Mouse (Mus musculus): ENCODE results near the gene Clic5. TPM values are rescaled to one million over a fixed set of nuclear protein-coding genes. Genes with fewer than 3 reads are reported as not detected.

The Clic5 gene
- polyA plus RNA-seq, 1 experiment = 3.3 TPM

DNA sequence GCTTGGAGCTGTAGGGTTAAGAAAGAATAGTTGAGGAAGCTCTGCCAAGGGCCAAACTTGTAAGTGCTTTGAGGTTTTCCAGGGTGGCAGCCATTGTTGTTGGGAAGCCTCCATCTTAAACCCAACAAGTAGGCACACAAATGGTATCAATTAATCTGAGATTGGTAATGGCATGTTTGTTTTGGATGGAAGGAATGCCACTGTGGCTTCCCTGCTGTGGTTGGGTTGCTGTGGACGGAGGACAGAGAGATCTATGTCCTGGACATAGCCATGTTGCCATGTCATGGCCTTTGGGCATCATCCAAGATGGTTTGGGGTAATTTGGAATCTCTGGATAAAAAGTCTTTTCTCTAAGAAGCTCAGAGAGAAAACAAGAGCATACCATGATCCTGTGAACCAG is 108.8 kb downstream of the Clic5 start:
- no peak overlapping the region for H3K4me3 ChIP-seq (ENCODE audit: insufficient read depth, low read length)
- H3K27ac ChIP-seq (ENCODE audit: insufficient read depth, low read length) = no peak overlapping the region
- TF ChIP-seq POLR2A (IDR thresholded peaks at IDR 0.05; ENCODE audit: extremely low read depth, insufficient read depth, low read length) (no peak), CTCF (IDR thresholded peaks at IDR 0.05; ENCODE audit: extremely low read depth, insufficient read depth, low read length) (no peak)
- H3K4me1 ChIP-seq (ENCODE audit: control insufficient read depth, insufficient read depth, low read length) = no peaks in the 10 kb centered on the region

DNA sequence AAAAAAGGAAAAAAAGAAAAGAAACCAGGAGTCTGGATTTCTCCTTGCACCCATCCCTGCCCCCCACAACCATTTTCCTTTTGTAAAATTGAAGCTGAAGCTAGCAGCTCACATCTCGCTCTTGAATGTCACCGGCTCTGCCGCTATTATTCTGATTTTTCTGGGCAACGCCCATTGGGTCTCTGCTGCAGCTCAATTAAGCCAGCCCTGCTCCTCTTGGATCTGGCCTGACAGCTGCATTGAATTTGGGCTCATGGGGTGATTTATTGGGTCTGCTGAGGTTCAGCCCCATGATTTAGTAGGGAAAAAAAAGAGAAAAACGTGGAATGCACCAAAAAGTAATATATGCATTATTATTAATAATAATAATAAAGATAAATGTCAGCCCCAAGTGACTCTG is 111.9 kb downstream of the Clic5 start:
- TF ChIP-seq CTCF (IDR thresholded peaks at IDR 0.05; ENCODE audit: extremely low read depth, insufficient read depth, low read length) (no peak), POLR2A (IDR thresholded peaks at IDR 0.05; ENCODE audit: extremely low read depth, insufficient read depth, low read length) (no peak)
- no peak overlapping the region for H3K27ac ChIP-seq (ENCODE audit: insufficient read depth, low read length)

DNA sequence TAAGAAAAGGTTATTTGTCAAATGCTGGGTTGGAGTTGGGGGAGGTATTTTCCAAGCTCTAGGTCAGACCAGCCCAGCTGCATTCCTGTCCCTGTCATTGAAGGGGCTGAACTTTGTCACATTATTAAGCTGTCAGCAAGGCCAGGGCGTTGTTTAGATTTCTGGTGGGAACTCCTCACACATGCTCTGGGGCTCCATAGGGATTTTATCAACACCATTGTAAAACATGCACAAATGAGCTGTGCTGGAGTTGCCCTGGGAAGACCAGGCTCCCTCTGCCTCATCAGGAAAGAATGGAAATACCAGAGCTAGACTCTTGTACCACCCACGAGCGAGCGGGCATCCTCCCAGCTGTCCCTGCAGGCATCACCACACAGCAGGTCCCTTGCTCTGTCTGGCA is 112.3 kb downstream of the Clic5 start:
- H3K27ac ChIP-seq (ENCODE audit: insufficient read depth, low read length) = no peak overlapping the region
- no peak overlapping the region for H3K4me3 ChIP-seq (ENCODE audit: insufficient read depth, low read length)
- no peak for TF ChIP-seq POLR2A (IDR thresholded peaks at IDR 0.05; ENCODE audit: extremely low read depth, insufficient read depth, low read length)
- TF ChIP-seq CTCF (IDR thresholded peaks at IDR 0.05; ENCODE audit: extremely low read depth, insufficient read depth, low read length) = no peak
- H3K4me1 ChIP-seq (ENCODE audit: control insufficient read depth, insufficient read depth, low read length) = no peaks in the 10 kb centered on the region

More for the DNA sequence above, 111.9 kb downstream of the Clic5 start:
- Histone ChIP-seq H3K4me1 (ENCODE audit: control insufficient read depth, insufficient read depth, low read length) (no peaks in the 10 kb centered on the region), H3K4me3 (ENCODE audit: insufficient read depth, low read length) (no peak overlapping the region)

DNA sequence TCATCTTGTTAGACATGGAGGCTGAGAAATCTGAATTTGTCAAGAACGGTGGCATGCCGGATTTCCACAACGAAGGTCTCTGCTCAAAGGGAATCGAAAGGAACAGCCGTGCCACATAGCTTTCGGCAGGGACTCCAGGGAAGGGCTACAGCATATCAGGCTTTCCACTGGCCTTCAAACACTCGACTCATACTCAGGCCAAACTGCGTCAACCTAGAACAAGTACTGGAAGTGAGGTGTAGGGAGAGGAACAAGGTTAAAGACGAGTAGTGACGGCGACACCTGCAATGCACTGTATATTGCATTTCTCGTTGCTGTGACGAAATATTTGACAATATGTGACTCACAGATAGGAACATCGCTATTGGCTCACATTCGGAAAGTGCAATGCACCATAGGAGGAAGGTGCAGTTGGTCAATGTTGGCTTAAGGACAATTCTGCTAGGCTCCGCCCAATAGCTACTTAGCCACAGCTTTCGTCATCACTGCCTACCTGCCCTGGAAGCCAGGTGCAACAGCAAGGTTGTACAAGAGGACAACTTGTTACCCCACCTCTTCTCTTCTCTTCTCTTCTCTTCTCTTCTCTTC is 112.9 kb downstream of the Clic5 start:
- TF ChIP-seq POLR2A (IDR thresholded peaks at IDR 0.05; ENCODE audit: extremely low read depth, insufficient read depth, low read length) = no peak
- no peak for TF ChIP-seq CTCF (IDR thresholded peaks at IDR 0.05; ENCODE audit: extremely low read depth, insufficient read depth, low read length)
- H3K27ac ChIP-seq (ENCODE audit: insufficient read depth, low read length) = no peak overlapping the region

DNA sequence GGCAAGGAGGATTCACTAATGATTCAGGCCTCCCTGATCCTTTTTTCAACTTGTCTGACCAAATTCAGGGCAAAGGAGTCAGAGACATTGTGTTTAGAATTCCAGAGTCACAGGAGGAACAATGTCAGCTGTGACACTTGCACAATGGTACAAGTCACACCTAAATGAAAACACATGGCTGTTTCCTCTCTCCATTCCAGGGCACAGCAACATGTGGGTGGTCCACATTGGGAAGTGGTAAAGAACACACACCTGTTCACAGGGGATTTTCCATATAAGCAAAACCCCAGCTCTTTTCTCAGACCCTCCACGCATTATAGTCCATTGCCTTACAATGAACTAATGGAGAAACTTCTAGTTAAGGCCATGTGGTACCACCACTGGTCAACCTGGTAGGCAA is 115.7 kb downstream of the Clic5 start:
- TF ChIP-seq POLR2A (IDR thresholded peaks at IDR 0.05; ENCODE audit: extremely low read depth, insufficient read depth, low read length) = no peak
- no peak for TF ChIP-seq CTCF (IDR thresholded peaks at IDR 0.05; ENCODE audit: extremely low read depth, insufficient read depth, low read length)
- H3K4me3 ChIP-seq (ENCODE audit: insufficient read depth, low read length) = no peak overlapping the region
- H3K4me1 ChIP-seq (ENCODE audit: control insufficient read depth, insufficient read depth, low read length) = no peaks in the 10 kb centered on the region
- H3K27ac ChIP-seq (ENCODE audit: insufficient read depth, low read length) = no peak overlapping the region

More for the DNA sequence above, 112.9 kb downstream of the Clic5 start:
- Histone ChIP-seq H3K4me1 (ENCODE audit: control insufficient read depth, insufficient read depth, low read length) (no peaks in the 10 kb centered on the region), H3K4me3 (ENCODE audit: insufficient read depth, low read length) (no peak overlapping the region)

DNA sequence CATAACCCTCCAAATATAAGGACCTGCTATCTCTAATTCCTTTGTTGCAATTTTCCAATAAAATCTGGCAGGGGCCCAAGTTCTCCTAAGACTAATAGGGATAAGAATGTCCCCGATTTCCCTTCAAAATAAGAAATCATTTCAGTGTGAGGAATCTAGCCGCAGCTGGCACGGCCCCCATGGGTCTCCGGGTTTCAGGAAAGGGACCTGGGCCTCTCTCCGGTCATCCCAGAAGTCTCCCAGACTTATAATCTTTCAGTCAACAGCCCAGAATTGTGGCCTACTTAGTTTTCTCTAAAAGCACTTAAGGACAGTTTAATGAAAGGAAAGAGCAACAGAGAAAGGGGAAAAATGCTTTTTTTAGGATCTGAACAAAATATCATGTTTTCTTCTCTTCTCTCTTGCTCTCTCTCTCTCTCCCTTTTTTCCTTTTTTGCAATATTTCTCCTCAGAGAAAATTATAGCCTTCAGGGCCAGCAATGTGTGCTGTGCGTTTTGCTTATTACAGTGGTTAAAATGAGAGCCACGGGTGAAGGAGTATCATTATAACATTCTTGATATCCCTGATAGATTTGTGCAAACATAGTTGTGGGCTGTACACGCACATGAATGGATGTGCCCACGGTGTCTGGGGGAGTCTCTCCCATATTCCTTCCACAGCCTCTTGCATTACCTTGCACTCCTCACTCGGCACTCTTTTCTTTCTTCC is 121.7 kb downstream of the Clic5 start:
- Histone ChIP-seq H3K27ac (ENCODE audit: insufficient read depth, low read length) (no peak overlapping the region), H3K4me1 (ENCODE audit: control insufficient read depth, insufficient read depth, low read length) (no peaks in the 10 kb centered on the region), H3K4me3 (ENCODE audit: insufficient read depth, low read length) (no peak overlapping the region)
- TF ChIP-seq POLR2A (IDR thresholded peaks at IDR 0.05; ENCODE audit: extremely low read depth, insufficient read depth, low read length) = no peak
- TF ChIP-seq CTCF (IDR thresholded peaks at IDR 0.05; ENCODE audit: extremely low read depth, insufficient read depth, low read length) = no peak

DNA sequence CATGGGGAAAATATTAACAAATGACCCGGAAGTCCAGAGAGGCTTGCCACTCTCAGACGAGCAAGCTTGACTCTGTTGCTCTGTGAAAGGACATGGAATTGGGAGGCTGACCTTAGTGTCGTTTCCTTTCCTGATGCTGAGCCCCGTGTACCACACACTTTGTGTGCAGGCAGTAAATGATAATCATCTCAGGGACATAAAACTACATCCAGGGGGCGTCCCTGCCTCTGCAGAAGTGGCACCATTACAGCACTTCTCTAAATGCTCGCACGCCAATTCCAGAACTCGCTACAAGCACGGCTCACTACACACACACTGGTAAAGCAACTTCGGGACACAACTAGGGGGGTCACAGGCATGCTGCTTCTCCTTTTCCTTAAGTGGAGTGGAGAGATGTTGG is 136.9 kb downstream of the Clic5 start:
- Histone ChIP-seq H3K4me3 (ENCODE audit: insufficient read depth, low read length) (no peak overlapping the region), H3K27ac (ENCODE audit: insufficient read depth, low read length) (no peak overlapping the region), H3K4me1 (ENCODE audit: control insufficient read depth, insufficient read depth, low read length) (no peaks in the 10 kb centered on the region)
- TF ChIP-seq POLR2A (IDR thresholded peaks at IDR 0.05; ENCODE audit: extremely low read depth, insufficient read depth, low read length) (no peak), CTCF (IDR thresholded peaks at IDR 0.05; ENCODE audit: extremely low read depth, insufficient read depth, low read length) (no peak)

DNA sequence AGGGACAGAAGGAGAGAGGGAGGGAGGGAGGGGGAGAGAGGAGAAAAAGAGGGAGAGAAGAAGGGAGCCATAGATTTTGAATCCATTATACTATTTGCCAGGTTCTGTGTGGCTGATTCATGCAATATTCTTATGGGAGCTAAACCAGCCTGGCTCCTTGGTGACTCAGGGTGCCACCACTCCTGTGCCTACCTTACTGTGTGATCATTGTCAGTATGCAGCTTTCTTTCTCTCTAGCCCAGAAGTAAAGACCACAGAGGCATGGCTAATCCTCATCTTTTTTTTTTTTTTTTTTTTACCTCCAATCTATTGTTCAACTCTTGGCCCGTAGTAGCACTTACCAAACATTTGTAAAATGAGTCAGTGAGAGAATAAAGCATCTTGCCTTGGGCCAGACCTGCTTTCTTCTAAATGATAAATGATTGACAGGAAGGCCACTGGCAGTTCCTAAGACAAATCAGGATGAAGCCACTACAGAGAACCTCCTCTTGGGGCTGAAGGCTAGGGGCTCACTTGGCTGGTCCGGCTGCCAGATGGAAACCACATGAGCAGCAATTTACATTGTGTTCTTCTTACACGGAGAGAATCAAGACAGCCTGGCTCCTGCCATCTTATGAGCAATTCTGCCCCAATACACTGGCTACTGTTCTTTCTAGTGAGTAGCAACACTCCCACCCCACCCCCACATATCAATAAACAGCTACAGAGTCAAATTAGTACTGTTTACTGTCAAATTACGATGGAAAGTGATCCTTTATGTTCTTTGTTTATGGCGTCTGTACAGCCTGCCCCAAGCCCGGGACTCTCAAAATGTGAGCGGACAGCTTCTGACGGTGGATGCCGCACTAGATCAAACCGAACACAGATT is 139.1 kb downstream of the Clic5 start:
- no peak overlapping the region for H3K4me3 ChIP-seq (ENCODE audit: insufficient read depth, low read length)

DNA sequence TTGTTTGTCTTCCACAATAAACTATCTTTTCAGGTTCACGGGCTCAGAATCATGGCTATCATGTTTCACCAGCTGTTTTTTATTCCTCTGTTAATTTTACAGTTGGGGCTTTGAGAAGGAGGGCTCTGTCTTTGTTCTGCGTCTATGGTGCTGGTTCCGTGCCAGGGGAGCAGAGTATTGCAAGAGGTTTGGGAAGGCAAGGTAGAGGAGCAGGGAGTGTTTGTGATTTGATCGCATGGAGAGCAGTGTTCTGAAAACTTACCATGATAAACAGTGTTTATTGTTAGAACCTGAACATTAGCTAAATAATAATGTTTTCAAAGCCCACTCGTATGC is 139.7 kb downstream of the Clic5 start:
- TF ChIP-seq CTCF (IDR thresholded peaks at IDR 0.05; ENCODE audit: extremely low read depth, insufficient read depth, low read length) (no peak), POLR2A (IDR thresholded peaks at IDR 0.05; ENCODE audit: extremely low read depth, insufficient read depth, low read length) (no peak)
- Histone ChIP-seq H3K4me3 (ENCODE audit: insufficient read depth, low read length) (no peak overlapping the region), H3K27ac (ENCODE audit: insufficient read depth, low read length) (no peak overlapping the region), H3K4me1 (ENCODE audit: control insufficient read depth, insufficient read depth, low read length) (no peaks in the 10 kb centered on the region)

More for the DNA sequence above, 139.1 kb downstream of the Clic5 start:
- Histone ChIP-seq H3K27ac (ENCODE audit: insufficient read depth, low read length) (no peak overlapping the region), H3K4me1 (ENCODE audit: control insufficient read depth, insufficient read depth, low read length) (no peaks in the 10 kb centered on the region)
- TF ChIP-seq POLR2A (IDR thresholded peaks at IDR 0.05; ENCODE audit: extremely low read depth, insufficient read depth, low read length) = no peak
- TF ChIP-seq CTCF (IDR thresholded peaks at IDR 0.05; ENCODE audit: extremely low read depth, insufficient read depth, low read length) = no peak

Other genes with a start within 250 kb of the Clic5 start
- gene Enpp5, start 109.8 kb upstream of the Clic5 start, polyA plus RNA-seq (2012; rRNA removed) = 204 and 216 TPM in 2 replicates
- gene Enpp4, start 82.8 kb upstream of the Clic5 start, polyA plus RNA-seq (2012; rRNA removed) = 12.6 and 14.4 TPM in 2 replicates